Mouse (Mus musculus) kidney, adult 2 months (tissue): ENCODE data around the gene Vsir.

Source experiments
- CTCF ChIP-seq: fragments of 200-500 bp; conservative IDR thresholded peaks from 2 replicates; pipeline ENCODE4 v1.5.1; 2011; ENCODE audit warnings: low read depth, mild to moderate bottlenecking, control low read depth, low read length, moderate library complexity, mixed read lengths; ENCODE audit not compliant: insufficient read depth, insufficient read length
- POLR2A ChIP-seq: fragments of 200-500 bp; IDR thresholded peaks from one replicate; pipeline ENCODE4 v1.6.1; 2011; ENCODE audit warnings: low read depth, low read length, control low read depth

DNA sequence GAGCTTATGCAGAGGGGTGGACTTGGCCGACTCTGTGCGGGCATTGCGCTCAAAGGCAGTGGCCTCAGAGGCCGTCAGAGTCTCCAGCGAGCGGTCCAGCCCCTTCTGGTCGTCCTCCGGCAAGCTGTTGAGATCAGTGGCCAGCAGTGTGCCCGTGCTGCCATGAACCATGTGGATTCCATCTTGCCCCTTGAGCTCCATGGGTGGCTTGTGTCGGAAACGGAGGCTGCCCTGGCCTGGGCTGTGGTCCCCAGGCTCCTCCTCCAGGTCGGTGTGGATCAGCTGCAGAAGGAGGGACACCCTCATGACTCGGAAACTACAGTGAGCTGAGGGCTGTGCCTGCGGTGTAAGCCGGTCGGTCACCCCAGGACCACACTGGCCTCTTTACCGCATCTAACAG is 43.2 kb upstream of the Vsir start:
- TF ChIP-seq CTCF = no peak
- no peak for TF ChIP-seq POLR2A
